Mouse (Mus musculus): ENCODE measurements around the gene Paqr7. TPM values are rescaled to one million over a fixed set of nuclear protein-coding genes. Genes with fewer than 3 reads are reported as not detected.

The Paqr7 gene
- polyA plus RNA-seq (2014; fragmentation: Nextera tagmentation; extraction: Ambion mirVana) = 4.2 and 4.8 TPM in 2 replicates

DNA sequence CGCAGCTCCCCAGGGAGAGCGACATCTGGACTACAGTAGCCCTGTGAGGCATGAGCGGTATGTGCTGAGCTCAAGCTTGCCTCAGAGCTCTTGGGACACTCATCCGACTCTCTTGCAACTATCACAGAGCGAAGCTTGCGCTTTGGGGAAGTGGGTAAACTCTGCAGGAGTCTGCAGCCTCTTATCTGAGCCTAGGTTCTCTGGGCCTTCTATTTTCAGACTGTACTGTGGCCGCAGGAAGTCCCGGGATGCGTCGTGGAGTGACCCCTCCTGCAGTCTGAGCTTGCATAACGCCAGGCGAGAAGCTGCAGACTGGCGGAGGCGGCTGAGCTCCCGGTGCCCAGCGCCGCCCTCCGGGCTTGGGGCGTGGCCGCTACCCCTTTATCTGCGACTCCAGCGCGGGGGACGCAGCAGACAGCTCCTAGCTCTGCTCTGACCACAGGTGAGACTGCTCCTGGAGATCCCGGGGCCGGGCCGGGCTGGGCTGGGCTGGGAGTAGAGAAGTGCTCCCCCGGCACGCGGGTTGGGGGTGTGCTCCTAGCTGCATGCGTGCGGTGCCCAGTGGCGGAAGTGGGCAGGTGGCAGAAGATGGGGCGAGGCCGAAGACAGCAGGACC is at the start of gene Paqr7:
Gene Paqr7, plus strand, starts transcription at position 103 of the 616 bp plus-strand sequence.
- peak within 1 kb of the TSS; percentile 96 for H3K4me2 ChIP-seq
- no peaks in the 10 kb centered on the region for H3K9me3 ChIP-seq (replicated peaks; ENCODE audit: control insufficient read depth, low read length)
- no peaks in the 10 kb centered on the region for H3K27me3 ChIP-seq (ENCODE audit: control insufficient read depth, insufficient read depth, low read length)
- under 1% methylated on average over 35 of the region's 35 CpGs for WGBS (ENCODE audit: insufficient replicate concordance)
- H3K27ac ChIP-seq (ENCODE audit: low read depth, low read length) = peak within 1 kb of the TSS; percentile 90
- ATAC-seq (replicated peaks; ENCODE audit: insufficient number of reproducible peaks, low FRiP score, low TSS enrichment) = peak; percentile 72
- H3K4me1 ChIP-seq (ENCODE audit: control insufficient read depth, insufficient read depth, low read length) = peaks cover 41% of the 10 kb centered on the region
- H3K4me3 ChIP-seq (ENCODE audit: low read depth, low read length) = peak within 1 kb of the TSS; percentile 58
- H3K9ac ChIP-seq (ENCODE audit: low read depth, low read length) = peak within 1 kb of the TSS; percentile 77
- no peaks in the 10 kb centered on the region for H3K36me3 ChIP-seq (ENCODE audit: control insufficient read depth, insufficient read depth, low read length)

DNA sequence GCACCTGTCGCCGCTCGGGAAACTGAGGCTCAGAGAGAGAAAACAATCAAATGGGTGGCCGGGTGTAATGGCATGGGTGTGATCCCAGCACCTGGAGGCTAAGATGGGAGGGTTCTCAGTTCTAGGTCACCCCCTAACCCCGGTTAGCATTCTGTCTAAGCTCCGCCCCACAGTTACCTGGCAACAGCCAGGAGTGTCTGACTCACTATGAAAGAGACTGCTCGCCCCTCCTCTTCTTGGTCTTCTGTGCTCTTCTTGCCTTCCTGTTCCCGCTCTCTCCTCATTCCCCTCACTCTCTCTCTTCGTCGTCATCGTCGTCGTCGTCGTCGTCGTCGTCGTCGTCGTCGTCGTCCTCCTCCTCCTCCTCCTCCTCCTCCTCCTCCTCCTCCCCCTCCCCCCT is 48.5 kb upstream of the Paqr7 start:
- H3K27ac ChIP-seq (ENCODE audit: low read depth, low read length) = no peak overlapping the region
- no peak overlapping the region for H3K4me3 ChIP-seq (ENCODE audit: low read depth, low read length)
- peaks cover 14% of the 10 kb centered on the region for H3K4me1 ChIP-seq (ENCODE audit: control insufficient read depth, insufficient read depth, low read length)
- H3K4me2 ChIP-seq = no peak overlapping the region
- WGBS (ENCODE audit: insufficient replicate concordance) = 45% methylated on average over 23 of the region's 23 CpGs
- no peaks in the 10 kb centered on the region for H3K36me3 ChIP-seq (ENCODE audit: control insufficient read depth, insufficient read depth, low read length)
- H3K9ac ChIP-seq (ENCODE audit: low read depth, low read length) = no peak overlapping the region
- no peaks in the 10 kb centered on the region; the same call in 1 of the 2 replicates for H3K9me3 ChIP-seq (replicated peaks; ENCODE audit: control insufficient read depth, low read length)
- ATAC-seq (replicated peaks; ENCODE audit: insufficient number of reproducible peaks, low FRiP score, low TSS enrichment) = no peak
- peaks cover 19% of the 10 kb centered on the region for H3K27me3 ChIP-seq (ENCODE audit: control insufficient read depth, insufficient read depth, low read length)

DNA sequence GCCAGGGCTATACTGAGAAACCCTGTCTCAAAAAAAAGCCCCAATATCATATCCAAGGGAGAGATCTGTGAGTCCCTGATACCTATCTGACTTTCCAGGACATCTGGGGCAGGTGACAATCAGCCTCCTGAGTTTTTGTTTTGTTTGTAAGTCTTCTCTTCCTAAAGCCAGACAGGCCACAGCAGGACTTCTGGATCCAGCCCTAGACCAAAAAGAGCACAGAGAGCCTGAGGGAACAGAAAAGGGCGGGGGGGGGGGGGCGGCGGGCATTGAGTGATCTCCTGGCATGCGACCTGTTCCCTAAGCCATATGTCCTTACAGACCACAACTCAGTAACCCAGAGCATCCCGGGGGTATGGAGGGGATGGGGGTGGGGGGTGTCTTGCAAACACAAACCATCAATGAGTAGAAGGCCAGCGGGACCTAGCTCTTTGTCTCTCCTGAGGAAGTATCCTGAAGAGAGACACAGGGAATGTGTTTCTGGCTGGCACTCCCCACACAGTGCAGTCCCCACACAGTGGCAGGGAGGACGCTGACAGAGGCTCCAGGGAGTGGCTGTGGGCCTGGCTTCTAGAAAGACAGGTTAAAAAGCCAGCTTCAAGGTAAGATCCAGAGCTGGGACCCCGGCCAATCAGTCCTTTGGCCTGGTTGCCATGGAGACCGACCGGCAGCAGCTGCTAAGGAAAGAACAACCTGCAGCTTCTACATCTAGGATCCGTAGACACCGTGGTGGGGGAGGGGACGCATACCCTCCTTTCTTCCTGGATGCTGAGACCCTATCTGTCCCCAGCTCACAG is 46.7 kb upstream of the Paqr7 start:
- Histone ChIP-seq H3K4me3 (ENCODE audit: low read depth, low read length) (no peak overlapping the region), H3K4me1 (ENCODE audit: control insufficient read depth, insufficient read depth, low read length) (peaks cover 19% of the 10 kb centered on the region), H3K27ac (ENCODE audit: low read depth, low read length) (no peak overlapping the region), H3K36me3 (ENCODE audit: control insufficient read depth, insufficient read depth, low read length) (no peaks in the 10 kb centered on the region), H3K4me2 (no peak overlapping the region), H3K27me3 (ENCODE audit: control insufficient read depth, insufficient read depth, low read length) (peaks cover 24% of the 10 kb centered on the region), H3K9me3 (replicated peaks; ENCODE audit: control insufficient read depth, low read length) (no peaks in the 10 kb centered on the region), H3K9ac (ENCODE audit: low read depth, low read length) (no peak overlapping the region)
- no peak for ATAC-seq (replicated peaks; ENCODE audit: insufficient number of reproducible peaks, low FRiP score, low TSS enrichment)
- WGBS (ENCODE audit: insufficient replicate concordance) = 34% methylated on average over 13 of the region's 13 CpGs

DNA sequence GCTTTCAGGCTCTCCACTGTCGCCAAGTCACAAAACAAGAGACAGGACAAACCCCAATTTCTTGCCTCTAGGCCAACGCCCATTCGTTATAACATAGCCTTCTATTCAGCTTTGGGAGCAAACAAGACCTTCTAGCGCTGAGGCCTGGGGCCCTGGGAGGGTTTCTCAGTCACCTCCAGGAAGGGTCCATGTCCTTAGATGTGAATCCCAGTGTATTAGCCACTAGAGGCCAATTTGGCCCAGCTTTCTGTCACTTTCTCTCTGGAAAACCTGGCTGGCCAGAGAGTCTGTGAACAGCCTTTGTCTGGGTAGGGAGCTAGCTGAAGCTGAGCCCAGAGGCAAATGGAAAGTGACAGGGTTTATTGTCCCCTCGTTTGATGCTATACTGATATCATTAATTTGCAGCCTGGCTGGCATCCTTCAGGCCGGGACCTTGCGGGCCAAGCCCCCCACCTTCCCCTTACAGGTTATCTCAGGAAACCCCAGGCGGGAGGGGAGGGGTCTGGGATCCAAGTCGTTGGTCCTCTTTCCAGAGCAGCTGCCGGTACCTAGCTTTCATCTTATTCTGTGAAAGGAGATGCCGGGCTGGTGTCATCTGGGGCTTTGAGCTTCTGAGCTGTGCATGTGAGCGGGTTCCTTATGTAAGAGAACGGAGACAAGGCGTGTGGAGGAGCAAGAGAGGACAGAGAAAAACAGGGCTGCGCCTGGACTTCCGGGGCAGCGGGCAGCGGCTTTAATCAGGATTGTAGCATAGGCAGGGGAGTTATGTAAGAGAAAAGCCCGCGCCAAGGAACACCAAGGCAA is 45.9 kb upstream of the Paqr7 start:
- Histone ChIP-seq H3K27me3 (ENCODE audit: control insufficient read depth, insufficient read depth, low read length) (peaks cover 24% of the 10 kb centered on the region), H3K9ac (ENCODE audit: low read depth, low read length) (peak overlapping the region; percentile 59; the same call in 1 of the 2 replicates), H3K9me3 (replicated peaks; ENCODE audit: control insufficient read depth, low read length) (no peaks in the 10 kb centered on the region), H3K4me2 (peak overlapping the region; percentile 53), H3K4me1 (ENCODE audit: control insufficient read depth, insufficient read depth, low read length) (peaks cover 23% of the 10 kb centered on the region), H3K27ac (ENCODE audit: low read depth, low read length) (no peak overlapping the region), H3K4me3 (ENCODE audit: low read depth, low read length) (peak overlapping the region; percentile 15; the same call in 1 of the 2 replicates), H3K36me3 (ENCODE audit: control insufficient read depth, insufficient read depth, low read length) (no peaks in the 10 kb centered on the region)
- whole genome bisulfite sequencing (ENCODE audit: insufficient replicate concordance) = 20% methylated on average over 20 of the region's 20 CpGs
- ATAC-seq (replicated peaks; ENCODE audit: insufficient number of reproducible peaks, low FRiP score, low TSS enrichment) = no peak

DNA sequence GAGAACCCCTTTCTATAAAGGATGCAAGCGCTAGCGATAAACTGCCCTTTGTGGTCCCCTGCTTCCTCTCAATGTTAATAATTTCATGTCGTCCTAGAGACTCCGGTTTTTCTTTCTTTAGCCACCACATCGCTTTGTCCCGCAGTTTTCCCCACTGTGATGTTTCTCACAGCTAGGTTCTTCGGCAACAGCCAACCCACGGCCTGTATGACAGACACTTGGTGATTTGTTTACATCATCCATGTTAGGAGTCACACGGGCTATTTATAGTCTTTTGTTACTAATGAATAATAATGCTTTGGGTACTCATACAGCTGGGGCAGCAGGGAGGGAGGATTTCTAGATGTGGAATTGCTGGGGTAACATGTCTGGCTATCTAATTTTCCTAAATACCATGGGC is 45.0 kb upstream of the Paqr7 start:
- H3K36me3 ChIP-seq (ENCODE audit: control insufficient read depth, insufficient read depth, low read length) = no peaks in the 10 kb centered on the region
- no peak for ATAC-seq (replicated peaks; ENCODE audit: insufficient number of reproducible peaks, low FRiP score, low TSS enrichment)
- H3K9ac ChIP-seq (ENCODE audit: low read depth, low read length) = no peak overlapping the region
- H3K4me2 ChIP-seq = no peak overlapping the region; the same call in 1 of the 2 replicates
- no peak overlapping the region for H3K27ac ChIP-seq (ENCODE audit: low read depth, low read length)
- peaks cover 24% of the 10 kb centered on the region for H3K27me3 ChIP-seq (ENCODE audit: control insufficient read depth, insufficient read depth, low read length)
- no peak overlapping the region for H3K4me3 ChIP-seq (ENCODE audit: low read depth, low read length)
- 68% methylated on average over 9 of the region's 9 CpGs for WGBS (ENCODE audit: insufficient replicate concordance)
- no peaks in the 10 kb centered on the region for H3K9me3 ChIP-seq (replicated peaks; ENCODE audit: control insufficient read depth, low read length)
- H3K4me1 ChIP-seq (ENCODE audit: control insufficient read depth, insufficient read depth, low read length) = peaks cover 20% of the 10 kb centered on the region

DNA sequence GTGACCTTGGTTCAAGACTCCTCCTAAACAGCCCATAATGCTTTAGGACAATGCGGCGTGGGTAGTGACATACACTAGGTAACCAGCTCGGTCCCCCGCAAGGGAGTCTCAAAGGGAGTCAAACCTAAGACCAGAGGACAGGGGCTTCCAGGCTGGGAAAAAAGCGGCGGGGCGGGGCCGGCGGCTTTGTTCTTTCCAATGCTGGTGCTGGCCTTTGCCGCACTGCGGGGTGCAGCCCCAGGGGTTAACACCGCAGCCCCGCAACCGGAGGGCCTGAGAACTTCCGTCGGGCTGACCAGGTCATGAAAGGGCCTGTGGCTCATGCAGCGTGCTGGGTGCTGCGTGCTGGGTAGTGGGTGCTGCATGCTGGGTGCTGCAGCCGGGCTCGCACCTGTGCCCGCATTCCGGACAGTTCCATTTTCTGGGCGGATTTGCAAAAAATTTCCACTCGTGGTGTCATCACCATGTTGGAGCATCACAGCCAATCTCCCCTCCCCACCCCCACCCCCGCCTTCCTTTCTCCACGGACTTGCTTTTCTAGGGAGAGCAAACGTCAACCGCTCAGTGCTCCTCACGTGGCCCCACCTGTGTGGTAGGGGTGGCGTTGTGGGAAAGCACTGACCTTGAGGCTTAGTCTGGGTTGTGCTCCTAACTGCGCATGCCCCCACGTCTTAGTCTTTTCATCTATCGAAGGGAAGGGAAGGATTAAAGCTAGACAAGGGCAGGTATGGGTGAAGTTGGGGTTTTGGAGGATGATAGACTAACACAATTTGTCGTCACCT is 42.7 kb upstream of the Paqr7 start:
- Histone ChIP-seq H3K4me1 (ENCODE audit: control insufficient read depth, insufficient read depth, low read length) (peaks cover 19% of the 10 kb centered on the region; the same call in 1 of the 2 replicates), H3K4me3 (ENCODE audit: low read depth, low read length) (0 out of 2 replicates have a peak overlapping the region, but pooled peaks have one; percentile 8), H3K9me3 (replicated peaks; ENCODE audit: control insufficient read depth, low read length) (no peaks in the 10 kb centered on the region), H3K27ac (ENCODE audit: low read depth, low read length) (no peak overlapping the region), H3K36me3 (ENCODE audit: control insufficient read depth, insufficient read depth, low read length) (no peaks in the 10 kb centered on the region), H3K4me2 (peak overlapping the region; percentile 53), H3K27me3 (ENCODE audit: control insufficient read depth, insufficient read depth, low read length) (peaks cover 16% of the 10 kb centered on the region), H3K9ac (ENCODE audit: low read depth, low read length) (no peak overlapping the region)
- WGBS (ENCODE audit: insufficient replicate concordance) = 28% methylated on average over 34 of the region's 34 CpGs
- no peak for ATAC-seq (replicated peaks; ENCODE audit: insufficient number of reproducible peaks, low FRiP score, low TSS enrichment)

DNA sequence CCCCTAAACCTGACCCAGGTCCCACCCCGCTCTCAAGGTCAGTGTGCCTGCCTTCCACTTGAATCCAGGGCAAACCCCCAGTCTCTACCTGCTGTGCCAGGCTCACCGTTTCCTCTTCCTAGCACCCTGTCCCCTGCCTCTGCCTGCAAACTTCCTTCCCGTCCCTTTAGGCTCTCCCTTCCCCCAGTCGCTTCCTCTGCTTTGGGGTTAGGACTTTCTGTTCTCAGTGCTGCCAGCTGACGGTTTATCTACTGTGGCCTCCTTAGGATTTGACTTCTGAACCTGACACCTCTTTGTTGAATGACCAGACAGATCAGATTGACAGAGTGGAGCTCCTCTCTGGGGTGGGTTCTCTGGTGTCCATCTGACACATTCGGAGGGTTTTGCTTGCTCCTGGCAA is 41.2 kb upstream of the Paqr7 start:
- Histone ChIP-seq H3K4me3 (ENCODE audit: low read depth, low read length) (no peak overlapping the region), H3K9me3 (replicated peaks; ENCODE audit: control insufficient read depth, low read length) (no peaks in the 10 kb centered on the region), H3K36me3 (ENCODE audit: control insufficient read depth, insufficient read depth, low read length) (no peaks in the 10 kb centered on the region), H3K9ac (ENCODE audit: low read depth, low read length) (peak overlapping the region; percentile 6; the same call in 1 of the 2 replicates), H3K4me1 (ENCODE audit: control insufficient read depth, insufficient read depth, low read length) (peaks cover 19% of the 10 kb centered on the region; the same call in 1 of the 2 replicates), H3K27ac (ENCODE audit: low read depth, low read length) (no peak overlapping the region), H3K27me3 (ENCODE audit: control insufficient read depth, insufficient read depth, low read length) (peaks cover 9% of the 10 kb centered on the region), H3K4me2 (no peak overlapping the region)
- 21% methylated on average over 6 of the region's 6 CpGs for WGBS (ENCODE audit: insufficient replicate concordance)
- ATAC-seq (replicated peaks; ENCODE audit: insufficient number of reproducible peaks, low FRiP score, low TSS enrichment) = no peak

Data from heart, embryonic 11.5 days (tissue).